Mouse (Mus musculus): ENCODE measurements around the gene Pinlyp. TPM values are rescaled to one million over a fixed set of nuclear protein-coding genes. Genes with fewer than 3 reads are reported as not detected.

The Pinlyp gene
- total and polyA plus RNA-seq, 3 experiments = 6.1 to 17.3 (median 6.6) TPM

GRCm38 (mm10) chr7:24504004-24504403 is 41.9 kb downstream of the Pinlyp start:
- Histone ChIP-seq H3K9me3 (replicated peaks; ENCODE audit: low read length) (peaks cover 10% of the 10 kb centered on the region), H3K4me1 (ENCODE audit: control insufficient read depth in 1 of 2, insufficient read depth in 2 of 2) (peaks cover 0 to 26% of the 10 kb centered on the region in 2 experiments; a peak in 2 of 4 replicates), H3K9ac (ENCODE audit: insufficient read depth, low read depth) (no peak overlapping the region), H3K4me3 (replicated peaks in 1 of 3; ENCODE audit: low read depth in 2 of 3, low read length in 2 of 3, poor library complexity in 1 of 3) (no peak overlapping the region), H3K27me3 (replicated peaks) (peaks cover 5% of the 10 kb centered on the region), H3K36me3 (replicated peaks in 1 of 2; ENCODE audit: control insufficient read depth in 1 of 2, insufficient read depth in 1 of 2, low read length in 1 of 2) (peaks cover 0 to 3% of the 10 kb centered on the region in 2 experiments), H3K4me2 (ENCODE audit: insufficient read depth, low read depth, poor library complexity, severe bottlenecking) (no peak overlapping the region), H3K79me2 (replicated peaks; ENCODE audit: control insufficient read depth, extremely low read depth, insufficient read depth, poor library complexity, severe bottlenecking) (0 out of 2 replicates have a peak, but pooled peaks cover 2% of the 10 kb centered on the region), H3K27ac (ENCODE audit: insufficient read depth, low read depth) (no peak overlapping the region)
- no peak for TF ChIP-seq JUN (IDR thresholded peaks at IDR 0.05; ENCODE audit: insufficient read depth, low read depth, low read length)
- no peak for TF ChIP-seq TBP (conservative IDR thresholded peaks at IDR 0.05; ENCODE audit: low read depth, low read length)
- no peak for TF ChIP-seq CHD1 (IDR thresholded peaks at IDR 0.05; ENCODE audit: low read depth, low read length)
- TF ChIP-seq NELFE (IDR thresholded peaks at IDR 0.05; ENCODE audit: low read depth, low read length) = no peak
- no peak for TF ChIP-seq POLR2AphosphoS2 (IDR thresholded peaks at IDR 0.05; ENCODE audit: low read depth, low read length)
- in situ Hi-C loops (cut with MboI; ENCODE audit: low pct_ligation_motif_present, low pct_unique_long_range_greater_than_20kb, low sequenced_read_pairs) (no loop called here), dilution Hi-C loops (cut with MboI; ENCODE audit: extremely low pct_ligation_motif_present, extremely low pct_unique_long_range_greater_than_20kb, low sequenced_read_pairs) (no loop called here)
- no peak for DNase-seq (ENCODE audit: extremely low read depth)

DNA sequence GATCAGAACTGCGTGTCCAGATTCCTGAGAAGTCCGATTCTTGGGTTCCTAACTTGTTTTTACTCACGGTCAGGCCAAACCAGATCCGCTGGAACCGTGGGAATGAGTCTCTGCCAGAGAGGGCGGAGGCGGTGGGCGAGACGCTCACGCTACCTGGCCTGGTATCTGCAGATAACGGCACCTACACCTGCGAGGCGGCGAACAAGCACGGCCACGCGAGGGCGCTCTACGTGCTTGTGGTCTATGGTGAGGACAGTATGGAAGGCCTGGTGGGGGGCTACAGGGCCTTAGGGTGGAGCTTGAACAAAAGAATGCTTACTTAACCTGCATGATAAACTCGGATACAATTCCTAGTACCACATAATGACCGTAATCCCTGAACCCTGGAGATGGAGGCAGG is 44.4 kb downstream of the Pinlyp start:
- Histone ChIP-seq H3K9ac (ENCODE audit: insufficient read depth, low read depth) (no peak overlapping the region), H3K36me3 (replicated peaks in 1 of 2; ENCODE audit: control insufficient read depth in 1 of 2, insufficient read depth in 1 of 2, low read length in 1 of 2) (peaks cover 0 to 3% of the 10 kb centered on the region in 2 experiments), H3K4me1 (ENCODE audit: control insufficient read depth in 1 of 2, insufficient read depth in 2 of 2) (peaks cover 0 to 27% of the 10 kb centered on the region in 2 experiments; a peak in 2 of 4 replicates), H3K27ac (ENCODE audit: insufficient read depth, low read depth) (no peak overlapping the region), H3K79me2 (replicated peaks; ENCODE audit: control insufficient read depth, extremely low read depth, insufficient read depth, poor library complexity, severe bottlenecking) (0 out of 2 replicates have a peak, but pooled peaks cover 2% of the 10 kb centered on the region), H3K4me2 (ENCODE audit: insufficient read depth, low read depth, poor library complexity, severe bottlenecking) (no peak overlapping the region), H3K9me3 (replicated peaks; ENCODE audit: low read length) (peaks cover 10% of the 10 kb centered on the region), H3K27me3 (replicated peaks) (peaks cover 9% of the 10 kb centered on the region), H3K4me3 (replicated peaks in 1 of 3; ENCODE audit: low read depth in 2 of 3, low read length in 2 of 3, poor library complexity in 1 of 3) (no peak overlapping the region)
- TF ChIP-seq RAD21 (IDR thresholded peaks at IDR 0.05; ENCODE audit: low read depth, low read length) (no peak), IRF4 (IDR thresholded peaks at IDR 0.05; ENCODE audit: low read depth, low read length) (no peak), MXI1 (IDR thresholded peaks at IDR 0.05; ENCODE audit: low read depth, low read length) (no peak), JUND (conservative IDR thresholded peaks at IDR 0.05; ENCODE audit: low read depth, low read length) (no peak), SIN3A (IDR thresholded peaks at IDR 0.05; ENCODE audit: low read length) (no peak), ZNF384 (IDR thresholded peaks at IDR 0.05; ENCODE audit: low read depth, low read length) (no peak), POLR2A (IDR thresholded peaks at IDR 0.05; ENCODE audit: low read depth, low read length) (no peak), MAX (IDR thresholded peaks at IDR 0.05; ENCODE audit: low read length) (no peak), PAX5 (IDR thresholded peaks at IDR 0.05; ENCODE audit: low read length) (no peak), CHD1 (IDR thresholded peaks at IDR 0.05; ENCODE audit: low read depth, low read length) (no peak), USF1 (IDR thresholded peaks at IDR 0.05; ENCODE audit: low read depth, low read length) (no peak), NRF1 (IDR thresholded peaks at IDR 0.05; ENCODE audit: low read depth, low read length) (no peak), JUN (IDR thresholded peaks at IDR 0.05; ENCODE audit: insufficient read depth, low read depth, low read length) (no peak), UBTF (IDR thresholded peaks at IDR 0.05; ENCODE audit: low read depth, low read length) (no peak), ZMIZ1 (IDR thresholded peaks at IDR 0.05; ENCODE audit: low read depth, low read length) (no peak)
- in situ Hi-C loops (cut with MboI; ENCODE audit: low pct_ligation_motif_present, low pct_unique_long_range_greater_than_20kb, low sequenced_read_pairs) = no loop called here
- dilution Hi-C loops (cut with MboI; ENCODE audit: extremely low pct_ligation_motif_present, extremely low pct_unique_long_range_greater_than_20kb, low sequenced_read_pairs) = no loop called here
- no peak for DNase-seq (ENCODE audit: extremely low read depth)

Data from CH12.LX (cell line).